Comparison of ENCODE assay signal across 9 mouse cellular contexts in genomic region chr8:121083093-121083935, GRCm38 (mm10). TPM values are rescaled to one million over a fixed set of nuclear protein-coding genes. Genes with fewer than 3 reads are reported as not detected.
DNase-seq lines count a peak whose midpoint lies in the region; ATAC-seq lines count a peak whose summit lies in the region.
"Had no signal": no experiment of that assay in that cellular context is flagged by ENCODE, and none has a peak within 500 bp of the region (broad histone marks: within the 10 kb centered on the region; RNA-seq: fewer than 3 reads in every experiment).

No protein-coding gene starts in this region.

- no peak for ATAC-seq in megakaryocyte, adult 5-6 weeks (ENCODE audit: poor library complexity, severe bottlenecking)
- ATAC-seq in forebrain, embryonic 11.5 days (replicated peaks; ENCODE audit: low FRiP score), result peak; percentile 54; the same call in 1 of the 2 replicates
- peak; percentile 48 for ATAC-seq in limb, embryonic 11.5 days (ENCODE audit: insufficient number of reproducible peaks, low FRiP score, low TSS enrichment, low read depth)
- no peak for ATAC-seq in midbrain, embryonic 14.5 days (ENCODE audit: low FRiP score, low TSS enrichment)

- DNase-seq in forebrain, embryonic 11.5 days (ENCODE audit: low spot score), result peak; percentile 82
- peak; percentile 80 to 83 for DNase-seq in heart, postnatal 14 days
- DNase-seq in limb, embryonic 11.5 days (ENCODE audit: low spot score), result peak; percentile 81
- peak; percentile 66 for DNase-seq in midbrain, embryonic 14.5 days
- DNase-seq in urinary bladder, postnatal 4 days (ENCODE audit: low spot score in 2 of 2), result peak; percentile 80 to 82
- no peak for DNase-seq in cerebellum, adult 11 months

- under 1% methylated on average over 84 of the region's 89 CpGs for WGBS in forebrain, embryonic 11.5 days
- under 1% methylated on average over 89 of the region's 89 CpGs for WGBS in limb, embryonic 11.5 days
- WGBS in midbrain, embryonic 14.5 days, result under 1% methylated on average over 89 of the region's 89 CpGs

- intact Hi-C loops in heart, postnatal 14 days (cut with DNase I), result no loop called here

- H3K4me3 ChIP-seq in megakaryocyte, embryonic 14.5 days (replicated peaks), result peak overlapping the region; percentile 83
- H3K4me3 ChIP-seq in forebrain, embryonic 11.5 days (ENCODE audit: low read depth, low read length), result peak overlapping the region; percentile 36
- H3K4me3 ChIP-seq in limb, embryonic 11.5 days (ENCODE audit: low read depth, low read length), result peak overlapping the region; percentile 41
- H3K4me3 ChIP-seq in midbrain, embryonic 14.5 days (replicated peaks; ENCODE audit: low read depth, low read length), result peak overlapping the region; percentile 30

- peak overlapping the region; percentile 74 for H3K4me2 ChIP-seq in forebrain, embryonic 11.5 days (ENCODE audit: low read depth, low read length, severe bottlenecking)
- peak overlapping the region; percentile 92 for H3K4me2 ChIP-seq in limb, embryonic 11.5 days (ENCODE audit: low read depth, severe bottlenecking)
- peak overlapping the region; percentile 58 for H3K4me2 ChIP-seq in midbrain, embryonic 14.5 days (ENCODE audit: low read length)

- H3K4me1 ChIP-seq in megakaryocyte, embryonic 14.5 days, result peaks cover 18% of the 10 kb centered on the region
- H3K4me1 ChIP-seq in forebrain, embryonic 11.5 days (replicated peaks; ENCODE audit: control insufficient read depth, insufficient read depth, low read length), result peaks cover 12% of the 10 kb centered on the region; the same call in 1 of the 2 replicates
- H3K4me1 ChIP-seq in limb, embryonic 11.5 days (ENCODE audit: control insufficient read depth, insufficient read depth, low read length), result peaks cover 22% of the 10 kb centered on the region
- H3K4me1 ChIP-seq in midbrain, embryonic 14.5 days (ENCODE audit: control insufficient read depth, insufficient read depth, low read length), result peaks cover 9% of the 10 kb centered on the region; the same call in 1 of the 2 replicates

- H3K9ac ChIP-seq in forebrain, embryonic 11.5 days (ENCODE audit: low read length), result no peak overlapping the region
- H3K9ac ChIP-seq in limb, embryonic 11.5 days (ENCODE audit: low read length), result peak overlapping the region; percentile 35
- no peak overlapping the region for H3K9ac ChIP-seq in midbrain, embryonic 14.5 days (replicated peaks; ENCODE audit: low read length)

- H3K36me3 ChIP-seq in megakaryocyte, embryonic 14.5 days (replicated peaks; ENCODE audit: low read length), result no peaks in the 10 kb centered on the region
- H3K36me3 ChIP-seq in forebrain, embryonic 11.5 days (ENCODE audit: control insufficient read depth, insufficient read depth, low read length), result no peaks in the 10 kb centered on the region
- no peaks in the 10 kb centered on the region for H3K36me3 ChIP-seq in limb, embryonic 11.5 days (ENCODE audit: control insufficient read depth, insufficient read depth, low read length)
- H3K36me3 ChIP-seq in midbrain, embryonic 14.5 days (ENCODE audit: control insufficient read depth, insufficient read depth, low read length), result no peaks in the 10 kb centered on the region

- peaks cover 99% of the 10 kb centered on the region for H3K27me3 ChIP-seq in megakaryocyte, embryonic 14.5 days (replicated peaks)
- peaks cover 98% of the 10 kb centered on the region for H3K27me3 ChIP-seq in forebrain, embryonic 11.5 days (ENCODE audit: control insufficient read depth, insufficient read depth, low read length)
- H3K27me3 ChIP-seq in limb, embryonic 11.5 days (ENCODE audit: control insufficient read depth, insufficient read depth, low read length), result peaks cover 95% of the 10 kb centered on the region
- H3K27me3 ChIP-seq in midbrain, embryonic 14.5 days (ENCODE audit: control insufficient read depth, insufficient read depth, low read length), result peaks cover 97% of the 10 kb centered on the region

- no peaks in the 10 kb centered on the region for H3K9me3 ChIP-seq in megakaryocyte, embryonic 14.5 days
- H3K9me3 ChIP-seq in forebrain, embryonic 11.5 days (ENCODE audit: control insufficient read depth, low read length), result no peaks in the 10 kb centered on the region
- no peaks in the 10 kb centered on the region for H3K9me3 ChIP-seq in limb, embryonic 11.5 days (ENCODE audit: control insufficient read depth, low read length)
- no peaks in the 10 kb centered on the region for H3K9me3 ChIP-seq in midbrain, embryonic 14.5 days (ENCODE audit: control insufficient read depth, low read length)

- H3K27ac ChIP-seq in forebrain, embryonic 11.5 days (ENCODE audit: low read depth, low read length), result no peak overlapping the region
- no peak overlapping the region for H3K27ac ChIP-seq in limb, embryonic 11.5 days (replicated peaks; ENCODE audit: low read depth, low read length)
- no peak overlapping the region for H3K27ac ChIP-seq in midbrain, embryonic 14.5 days (replicated peaks; ENCODE audit: low read depth, low read length)

RNA-seq across cellular contexts. Expression of gene Foxf1, which starts 0.9 kb away (rescaled TPM):
- not detected in 2 replicates for polyA plus RNA-seq in megakaryocyte, embryonic 14.5 days (2012; ENCODE audit: insufficient read depth, low replicate concordance)
- not detected in 2 replicates for total RNA-seq in megakaryocyte, adult 5-6 weeks (2015)
- not detected in 2 replicates for total RNA-seq in megakaryocyte, adult 5-6 weeks (2017)
- 0.17 and 0.91 TPM in 2 replicates for polyA plus RNA-seq in forebrain, embryonic 11.5 days (2014; fragmentation: Nextera tagmentation; extraction: Ambion mirVana)
- under 1 TPM; 0.17 to 0.22 TPM for total RNA-seq in heart, postnatal 14 days (2021)
- 0.27 and 0.65 TPM in 2 replicates for polyA plus RNA-seq in limb, embryonic 11.5 days (2014; fragmentation: Nextera tagmentation; extraction: Ambion mirVana)
- polyA plus RNA-seq in midbrain, embryonic 14.5 days (2014; fragmentation: Nextera tagmentation; extraction: Ambion mirVana), result 0.12 and 0.97 TPM in 2 replicates
- total RNA-seq: MEL had no signal

RNA-seq across cellular contexts. Expression of gene Mthfsd, which starts 24.9 kb away (rescaled TPM):
- 66.9 and 128 TPM in 2 replicates for polyA plus RNA-seq in megakaryocyte, embryonic 14.5 days (2012; ENCODE audit: insufficient read depth, low replicate concordance)
- 11.0 and 12.6 TPM in 2 replicates for total RNA-seq in megakaryocyte, adult 5-6 weeks (2015)
- total RNA-seq in megakaryocyte, adult 5-6 weeks (2017), result 7.1 and 13.1 TPM in 2 replicates
- polyA plus RNA-seq in forebrain, embryonic 11.5 days (2014; fragmentation: Nextera tagmentation; extraction: Ambion mirVana), result 52.8 and 58.7 TPM in 2 replicates
- total RNA-seq in heart, postnatal 14 days (2021), result 10 to 100 TPM; 13.5 to 17.3 TPM
- polyA plus RNA-seq in limb, embryonic 11.5 days (2014; fragmentation: Nextera tagmentation; extraction: Ambion mirVana), result 61.9 and 64.6 TPM in 2 replicates
- 50.2 and 52.5 TPM in 2 replicates for polyA plus RNA-seq in midbrain, embryonic 14.5 days (2014; fragmentation: Nextera tagmentation; extraction: Ambion mirVana)

RNA-seq across cellular contexts. Expression of gene Foxc2, which starts 32.7 kb away (rescaled TPM):
- polyA plus RNA-seq in megakaryocyte, embryonic 14.5 days (2012; ENCODE audit: insufficient read depth, low replicate concordance), result 0.06 and 1.0 TPM in 2 replicates
- total RNA-seq in megakaryocyte, adult 5-6 weeks (2015), result not detected in 2 replicates
- total RNA-seq in megakaryocyte, adult 5-6 weeks (2017), result not detected in 2 replicates
- polyA plus RNA-seq in forebrain, embryonic 11.5 days (2014; fragmentation: Nextera tagmentation; extraction: Ambion mirVana), result 6.1 and 6.3 TPM in 2 replicates
- 1 to 10 TPM; 2.4 to 2.6 TPM for total RNA-seq in heart, postnatal 14 days (2021)
- polyA plus RNA-seq in limb, embryonic 11.5 days (2014; fragmentation: Nextera tagmentation; extraction: Ambion mirVana), result 3.2 and 4.2 TPM in 2 replicates
- 1.5 TPM in 1 of 2 replicates, not detected in the other for polyA plus RNA-seq in midbrain, embryonic 14.5 days (2014; fragmentation: Nextera tagmentation; extraction: Ambion mirVana)

RNA-seq across cellular contexts. Expression of gene Foxl1, which starts 44.4 kb away (rescaled TPM):
- not detected in 2 replicates for polyA plus RNA-seq in megakaryocyte, embryonic 14.5 days (2012; ENCODE audit: insufficient read depth, low replicate concordance)
- total RNA-seq in megakaryocyte, adult 5-6 weeks (2015), result not detected in 2 replicates
- not detected in 2 replicates for total RNA-seq in megakaryocyte, adult 5-6 weeks (2017)
- 0.39 and 0.81 TPM in 2 replicates for polyA plus RNA-seq in forebrain, embryonic 11.5 days (2014; fragmentation: Nextera tagmentation; extraction: Ambion mirVana)
- under 1 TPM; 0.12 to 0.17 TPM for total RNA-seq in heart, postnatal 14 days (2021)
- polyA plus RNA-seq in limb, embryonic 11.5 days (2014; fragmentation: Nextera tagmentation; extraction: Ambion mirVana), result 0.07 TPM in 1 of 2 replicates, not detected in the other
- not detected in 2 replicates for polyA plus RNA-seq in midbrain, embryonic 14.5 days (2014; fragmentation: Nextera tagmentation; extraction: Ambion mirVana)

Comparison
In these comparisons a context has a peak if more than half of its experiments do, and no peak if none do; other contexts are left out.
1. H3K4me3 ChIP-seq: peak in every context shown above with its lines; median percentile 83 in megakaryocyte, embryonic 14.5 days; 41 in limb, embryonic 11.5 days; 36 in forebrain, embryonic 11.5 days; 30 in midbrain, embryonic 14.5 days.
2. ATAC-seq: peak in forebrain, embryonic 11.5 days (single experiment) and limb, embryonic 11.5 days (single experiment); none in megakaryocyte, adult 5-6 weeks (single experiment) and midbrain, embryonic 14.5 days (single experiment).
3. Peak in every context shown above with its lines, with median percentiles within 50 percentile points of each other: H3K4me2 ChIP-seq.